Mouse (Mus musculus): ENCODE results near the gene Arpp19.

Gene Arpp19

GRCm38 (mm10) chr9:75102131-75102530 is 64.7 kb downstream of the Arpp19 start:
- no peak for DNase-seq (ENCODE audit: low read depth, low spot score)
